Comparison of ENCODE assay signal across 44 mouse cellular contexts in the genomic region with DNA sequence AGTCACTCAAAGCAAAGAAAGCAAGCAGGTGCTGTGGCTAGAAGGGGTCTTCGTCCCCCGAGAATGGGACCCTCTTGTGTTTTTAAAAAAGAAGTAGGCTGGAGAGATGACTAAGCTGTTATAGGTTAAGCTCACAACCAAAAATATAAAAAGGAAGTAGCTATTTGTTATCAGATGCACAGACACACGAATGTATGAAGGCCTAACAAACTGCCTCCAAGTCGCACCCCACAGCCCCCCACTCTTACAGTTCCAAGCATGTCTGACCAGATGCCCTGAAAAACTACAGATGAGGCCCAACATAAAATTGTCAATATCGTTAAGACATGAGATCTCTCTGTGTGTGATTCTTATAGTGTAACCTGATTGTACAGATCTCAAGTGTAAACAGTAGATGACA. TPM values are rescaled to one million over a fixed set of nuclear protein-coding genes. Genes with fewer than 3 reads are reported as not detected.
"Had no signal": no experiment of that assay in that cellular context is flagged by ENCODE, and none has a peak within 500 bp of the region (broad histone marks: within the 10 kb centered on the region; RNA-seq: fewer than 3 reads in every experiment).

No protein-coding gene starts in this region.

- H3K9me3 ChIP-seq: heart, embryonic 12.5 days; heart, embryonic 13.5 days; heart, embryonic 15.5 days; hindbrain, embryonic 10.5 days; hindbrain, embryonic 12.5 days; hindbrain, embryonic 13.5 days; hindbrain, embryonic 15.5 days; intestine, embryonic 15.5 days; kidney, embryonic 15.5 days had no signal

- H3K27ac ChIP-seq: heart, embryonic 13.5 days; heart, embryonic 15.5 days; hindbrain, embryonic 10.5 days; hindbrain, embryonic 12.5 days; hindbrain, embryonic 13.5 days; hindbrain, embryonic 14.5 days; hindbrain, embryonic 15.5 days; hindbrain, postnatal 0 days; intestine, embryonic 15.5 days; kidney, embryonic 15.5 days; kidney, postnatal 0 days; layer of hippocampus, adult 2 months; left cerebral cortex, adult 2 months had no signal

- H3K4me3 ChIP-seq: heart, embryonic 12.5 days; heart, embryonic 13.5 days; heart, embryonic 15.5 days; hindbrain, embryonic 10.5 days; hindbrain, embryonic 12.5 days; hindbrain, embryonic 13.5 days; hindbrain, embryonic 15.5 days; intestine, embryonic 15.5 days; kidney, embryonic 15.5 days; layer of hippocampus, adult 2 months; left cerebral cortex, adult 2 months had no signal

- H3K27me3 ChIP-seq: heart, embryonic 15.5 days; hindbrain, embryonic 15.5 days; intestine, embryonic 15.5 days had no signal

- H3K36me3 ChIP-seq: heart, embryonic 12.5 days; heart, embryonic 13.5 days; heart, embryonic 15.5 days; hindbrain, embryonic 10.5 days; hindbrain, embryonic 12.5 days; hindbrain, embryonic 13.5 days; hindbrain, embryonic 15.5 days; intestine, embryonic 15.5 days; kidney, embryonic 15.5 days had no signal

- DNase-seq: heart, postnatal 10 days; heart, postnatal 14 days; heart, postnatal 36 days; heart, postnatal 4 days; kidney, adult 11 months; kidney, adult 18-20 months; kidney, adult 2 months; kidney, adult 8-10 months; kidney, adult 9 months; kidney, postnatal 10 days; kidney, postnatal 14 days; kidney, postnatal 25 days; kidney, postnatal 36 days; kidney, postnatal 4 days; layer of hippocampus, adult 9-11 months; layer of hippocampus, postnatal 36 days had no signal

- H3K4me1 ChIP-seq: heart, embryonic 12.5 days; heart, embryonic 13.5 days; heart, embryonic 15.5 days; hindbrain, embryonic 12.5 days; hindbrain, embryonic 13.5 days; hindbrain, embryonic 15.5 days; intestine, embryonic 15.5 days; kidney, embryonic 15.5 days had no signal

- ATAC-seq: hindbrain, embryonic 16.5 days; hindbrain, postnatal 0 days; inflammation-experienced regulatory T-cells, adult 6 months; intestine, embryonic 15.5 days; intestine, embryonic 16.5 days; intestine, postnatal 0 days had no signal

- H3K9ac ChIP-seq: heart, embryonic 12.5 days; heart, embryonic 13.5 days; heart, embryonic 15.5 days; hindbrain, embryonic 12.5 days; hindbrain, embryonic 13.5 days; hindbrain, embryonic 14.5 days; hindbrain, embryonic 15.5 days; intestine, embryonic 15.5 days; kidney, embryonic 15.5 days had no signal

RNA-seq across cellular contexts. Expression of a gene that starts 23.6 kb away (rescaled TPM):
- total RNA-seq: heart, postnatal 10 days; heart, postnatal 14 days; heart, postnatal 25 days; heart, postnatal 36 days; heart, postnatal 4 days; hematopoietic stem cell, adult 5-6 weeks; hindbrain, postnatal 0 days; left cerebral cortex, adult 18-20 months had no signal
- polyA plus RNA-seq: heart, embryonic 12.5 days; heart, embryonic 13.5 days; heart, embryonic 14.5 days; heart, embryonic 15.5 days; heart, embryonic 16.5 days; heart, postnatal 0 days; hindbrain, embryonic 10.5 days; hindbrain, embryonic 11.5 days; hindbrain, embryonic 13.5 days; hindbrain, embryonic 14.5 days; hindbrain, embryonic 15.5 days; hindbrain, embryonic 16.5 days; inflammation-experienced regulatory T-cells, adult 6 months; kidney, embryonic 14.5 days had no signal

RNA-seq across cellular contexts. Expression of a gene that starts 52.5 kb away (rescaled TPM):
- total RNA-seq: heart, postnatal 10 days; heart, postnatal 25 days; heart, postnatal 36 days; heart, postnatal 4 days; hematopoietic stem cell, adult 5-6 weeks; hindbrain, postnatal 0 days; left cerebral cortex, adult 18-20 months had no signal
- polyA plus RNA-seq: heart, embryonic 12.5 days; heart, postnatal 0 days; hindbrain, embryonic 13.5 days; hindbrain, embryonic 16.5 days; hindbrain, postnatal 0 days; inflammation-experienced regulatory T-cells, adult 6 months; intestine, embryonic 14.5 days; intestine, embryonic 15.5 days; intestine, embryonic 16.5 days; intestine, postnatal 0 days; large intestine, adult 2 months had no signal
